Mouse (Mus musculus): ENCODE measurements around the gene Trim30d. TPM values are rescaled to one million over a fixed set of nuclear protein-coding genes. Genes with fewer than 3 reads are reported as not detected.

The Trim30d gene
- polyA plus RNA-seq (2012; rRNA removed; ENCODE audit: low replicate concordance) = 2.6 TPM in 2 replicates

DNA sequence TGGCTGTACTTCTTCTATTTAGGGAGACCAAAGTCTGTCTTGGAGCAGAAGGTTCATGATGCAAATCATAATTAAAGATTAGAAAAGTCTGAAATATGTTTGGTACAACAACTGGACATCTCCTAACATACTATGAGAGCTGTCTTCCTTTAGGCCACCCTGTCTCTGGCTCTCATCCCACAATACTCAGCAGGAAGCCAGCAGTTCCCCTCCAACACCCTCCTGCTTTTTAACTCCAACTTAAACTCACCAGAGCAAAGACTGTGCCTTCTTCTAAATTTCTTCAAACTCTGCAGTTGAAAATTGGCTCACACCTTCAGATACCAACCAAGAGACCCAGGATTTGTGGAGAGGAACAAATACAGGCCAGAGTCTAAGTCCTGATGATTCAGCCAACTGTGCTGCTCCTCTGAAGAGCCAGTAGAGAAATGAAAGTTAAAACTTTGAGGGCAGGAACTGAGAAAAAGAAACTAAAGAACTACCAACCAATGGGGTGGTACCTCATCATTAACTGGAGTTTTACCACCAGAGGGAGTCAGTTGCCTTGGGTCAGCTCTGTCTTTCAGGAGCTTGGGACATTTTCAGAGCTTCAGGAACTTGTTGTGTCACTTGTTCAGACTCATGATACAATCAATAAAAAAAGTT is at the start of gene Trim30d:
TSS of gene Trim30d (minus strand) at position 429 of the 645 bp plus-strand sequence.

GRCm38 (mm10) chr7:104549833-104550232 is 42.2 kb upstream of the Trim30d start, which contains the start of gene Olfr651:
TSS of gene Olfr651 (plus strand) at chr7:104550133.

DNA sequence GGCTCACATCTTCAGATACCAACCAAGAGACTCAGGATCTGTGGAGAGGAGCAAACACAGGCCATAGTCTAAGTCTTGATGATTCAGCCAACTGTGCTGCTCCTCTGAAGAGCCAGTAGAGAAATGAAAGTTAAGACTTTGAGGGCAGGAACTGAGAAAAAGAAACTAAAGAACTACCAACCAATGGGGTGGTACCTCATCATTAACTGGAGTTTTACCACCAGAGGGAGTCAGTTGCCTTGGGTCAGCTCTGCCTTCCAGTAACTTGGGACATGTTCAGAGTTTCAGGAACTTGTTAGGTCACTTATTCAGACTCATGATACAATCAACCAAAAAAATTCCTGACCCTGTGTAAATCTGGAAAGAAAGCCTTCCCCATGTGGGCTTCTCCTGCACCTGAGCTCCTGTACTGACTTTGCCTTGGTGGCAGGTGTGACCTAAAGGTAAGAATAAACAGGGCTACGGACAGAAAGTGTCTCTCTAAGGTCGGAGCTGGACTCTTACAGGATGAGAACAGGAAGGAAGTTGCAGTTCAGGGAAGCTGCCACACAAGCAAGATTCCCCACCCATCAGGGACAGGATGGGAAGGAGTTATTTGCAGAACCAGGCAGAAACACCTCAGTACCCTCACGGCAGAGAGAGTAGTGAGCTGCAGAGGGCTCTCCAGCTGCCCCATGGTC is 42.4 kb downstream of the Trim30d start, which contains the start of gene Trim30a:
TSS of gene Trim30a (minus strand) at position 129 of the 680 bp plus-strand sequence.

Other genes with a start within 250 kb of the Trim30d start
- 0.09 and 0.19 TPM in 2 replicates for gene Trim5, start 219.8 kb downstream of the Trim30d start, polyA plus RNA-seq (2012; rRNA removed; ENCODE audit: low replicate concordance)
- gene Trim12a, start 192.4 kb downstream of the Trim30d start, polyA plus RNA-seq (2012; rRNA removed; ENCODE audit: low replicate concordance) = 1.3 and 1.9 TPM in 2 replicates
- gene Trim34b, start 178.4 kb downstream of the Trim30d start, polyA plus RNA-seq (2012; rRNA removed; ENCODE audit: low replicate concordance) = 0.05 and 1.1 TPM in 2 replicates
- 0.91 and 1.3 TPM in 2 replicates for gene Trim12c, start 154.5 kb downstream of the Trim30d start, polyA plus RNA-seq (2012; rRNA removed; ENCODE audit: low replicate concordance)
- gene Trim30b, start 138.0 kb downstream of the Trim30d start, polyA plus RNA-seq (2012; rRNA removed; ENCODE audit: low replicate concordance) = 0.05 TPM in 1 of 2 replicates, not detected in the other
- not detected in 2 replicates for gene Trim30c, start 107.0 kb downstream of the Trim30d start, polyA plus RNA-seq (2012; rRNA removed; ENCODE audit: low replicate concordance)
- gene Trim30a, start 42.7 kb downstream of the Trim30d start, polyA plus RNA-seq (2012; rRNA removed; ENCODE audit: low replicate concordance) = 0.40 and 0.83 TPM in 2 replicates
- gene Olfr651, start 42.3 kb upstream of the Trim30d start, polyA plus RNA-seq (2012; rRNA removed; ENCODE audit: low replicate concordance) = not detected in 2 replicates
- not detected in 2 replicates for gene Olfr652, start 53.1 kb upstream of the Trim30d start, polyA plus RNA-seq (2012; rRNA removed; ENCODE audit: low replicate concordance)
- not detected in 2 replicates for gene Olfr653, start 69.5 kb upstream of the Trim30d start, polyA plus RNA-seq (2012; rRNA removed; ENCODE audit: low replicate concordance)
- not detected in 2 replicates for gene Olfr654, start 79.2 kb upstream of the Trim30d start, polyA plus RNA-seq (2012; rRNA removed; ENCODE audit: low replicate concordance)
- gene Olfr655, start 93.9 kb upstream of the Trim30d start, polyA plus RNA-seq (2012; rRNA removed; ENCODE audit: low replicate concordance) = not detected in 2 replicates
- gene Olfr656, start 106.1 kb upstream of the Trim30d start, polyA plus RNA-seq (2012; rRNA removed; ENCODE audit: low replicate concordance) = not detected in 2 replicates
- not detected in 2 replicates for gene Olfr657, start 116.9 kb upstream of the Trim30d start, polyA plus RNA-seq (2012; rRNA removed; ENCODE audit: low replicate concordance)
- 0.11 TPM in 1 of 2 replicates, not detected in the other for gene Olfr658, start 139.5 kb upstream of the Trim30d start, polyA plus RNA-seq (2012; rRNA removed; ENCODE audit: low replicate concordance)
- not detected in 2 replicates for gene Olfr659, start 158.9 kb upstream of the Trim30d start, polyA plus RNA-seq (2012; rRNA removed; ENCODE audit: low replicate concordance)
- not detected in 2 replicates for gene Olfr661, start 178.7 kb upstream of the Trim30d start, polyA plus RNA-seq (2012; rRNA removed; ENCODE audit: low replicate concordance)